Mouse (Mus musculus) monocyte, adult 5-6 weeks (primary cell): ENCODE results near the gene Gna13. TPM values are rescaled to one million over a fixed set of nuclear protein-coding genes. Genes with fewer than 3 reads are reported as not detected.
A peak's percentile ranks its signal among the peaks of the same experiment; 100 is the strongest.
"Not testable (repeated sequence)": the region's sequence is repeated elsewhere in the genome, so short reads cannot be mapped to it uniquely, and the experiment has no call there.

Experiments used
- ATAC-seq: fragments of 153-309, 156-312 bp; replicated peaks from 2 replicates; pipeline ENCODE4 v1.8.0; 2017; ENCODE audit warnings: mild to moderate bottlenecking; ENCODE audit not compliant: low TSS enrichment, insufficient number of reproducible peaks, severe bottlenecking, poor library complexity, low FRiP score
- total RNA-seq: library from RNA; stranded (forward); fragments of 200-1000, 200-491, 200-594 nt; gene quantifications from 3 replicates; pipeline ENCODE4 v1.2.3, GENCODE M21; 2017

Gna13 gene
- total RNA-seq, result 71.1 to 88.8 TPM (median 81.3 TPM) in 3 replicates

- peak; percentile 42 for ATAC-seq
These were observed at the start of gene Gna13 for GRCm38 (mm10) chr11:109362463-109363190. Gna13 (plus strand) TSS chr11:109362831.

- ATAC-seq, result 0 out of 2 replicates have a peak, but pooled peaks have one; percentile 24
These were observed 45.7 kb upstream of the Gna13 start for GRCm38 (mm10) chr11:109316921-109317320.

GRCm38 (mm10) chr11:109319471-109319870, 43.2 kb upstream of the Gna13 start:
- no peak for ATAC-seq

GRCm38 (mm10) chr11:109319946-109320345, 42.7 kb upstream of the Gna13 start:
- no peak for ATAC-seq

- no peak for ATAC-seq
These were observed 42.2 kb upstream of the Gna13 start for GRCm38 (mm10) chr11:109320361-109320933.

GRCm38 (mm10) chr11:109326270-109326669, 36.4 kb upstream of the Gna13 start:
- ATAC-seq, result no peak

- no peak for ATAC-seq
These were observed 35.2 kb upstream of the Gna13 start for GRCm38 (mm10) chr11:109327381-109327780.

GRCm38 (mm10) chr11:109327952-109328351, 34.7 kb upstream of the Gna13 start:
- ATAC-seq, result no peak

- ATAC-seq, result no peak
These were observed 33.3 kb upstream of the Gna13 start for GRCm38 (mm10) chr11:109329331-109329730.

- ATAC-seq, result peak; percentile 27; the same call in 1 of the 2 replicates
These were observed 31.8 kb upstream of the Gna13 start for GRCm38 (mm10) chr11:109330706-109331393.

GRCm38 (mm10) chr11:109331424-109331824, 31.2 kb upstream of the Gna13 start:
- ATAC-seq, result peak; percentile 87

GRCm38 (mm10) chr11:109332722-109333121, 29.9 kb upstream of the Gna13 start:
- ATAC-seq, result no peak

GRCm38 (mm10) chr11:109334773-109335172, 27.9 kb upstream of the Gna13 start:
- ATAC-seq, result no peak

GRCm38 (mm10) chr11:109335890-109336289, 26.7 kb upstream of the Gna13 start:
- no peak for ATAC-seq

- ATAC-seq, result no peak
These were observed 23.3 kb upstream of the Gna13 start for GRCm38 (mm10) chr11:109339155-109339938.

- ATAC-seq, result no peak
These were observed 22.1 kb upstream of the Gna13 start for GRCm38 (mm10) chr11:109340541-109340940.

GRCm38 (mm10) chr11:109342666-109343065, 20.0 kb upstream of the Gna13 start:
- ATAC-seq, result not testable (repeated sequence)

GRCm38 (mm10) chr11:109343558-109343957, 19.1 kb upstream of the Gna13 start:
- no peak for ATAC-seq

GRCm38 (mm10) chr11:109343991-109344599, 18.5 kb upstream of the Gna13 start:
- no peak for ATAC-seq
